Mouse (Mus musculus) liver, adult 2 months (tissue): ENCODE results near the gene Tdgf1.

Experiments
- CTCF ChIP-seq: fragments of 200-500 bp; IDR thresholded peaks from 2 replicates; pipeline ENCODE4 v1.5.1; 2011; ENCODE audit warnings: low read depth, low read length, control low read depth
- POLR2A ChIP-seq: fragments of 200-500 bp; IDR thresholded peaks from 2 replicates; pipeline ENCODE4 v1.6.1; 2011; ENCODE audit warnings: low read length, control low read depth; ENCODE audit not compliant: insufficient read depth; ENCODE audit errors: extremely low read depth

GRCm38 (mm10) chr9:110907201-110907837 lies 38.6 kb downstream of the Tdgf1 start:
- no peak for TF ChIP-seq CTCF
- TF ChIP-seq POLR2A: no peak
